Mouse (Mus musculus): ENCODE data around the gene Gm44.
"Not testable (repeated sequence)": the region's sequence is repeated elsewhere in the genome, so short reads cannot be mapped to it uniquely, and the experiment has no call there.

Gene Gm44

DNA sequence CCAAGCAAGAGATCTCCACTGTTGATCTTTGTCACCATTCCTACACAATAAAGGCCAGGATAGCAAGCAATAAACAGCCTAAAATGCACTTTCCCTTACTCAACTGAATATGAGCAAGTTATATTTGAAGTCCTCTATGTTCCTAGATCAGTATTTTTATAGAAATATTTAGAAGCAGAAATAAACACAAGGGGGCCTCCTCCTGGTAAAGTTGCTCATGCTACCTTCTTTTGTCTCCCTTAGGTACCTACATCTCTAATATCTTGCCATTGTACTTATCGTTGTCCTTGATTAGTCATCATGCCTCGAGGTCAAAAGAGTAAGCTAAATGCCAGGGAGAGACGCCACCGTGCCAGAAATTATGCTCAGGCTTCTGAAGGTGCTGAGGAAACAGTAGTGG, at the start of gene Gm44:
TSS of gene Gm44 (plus strand) at position 301 of the 400 bp plus-strand sequence.
- DNase-seq: no peak

GRCm38 (mm10) chrX:90927989-90928388, 36.0 kb downstream of the Gm44 start:
- DNase-seq: no peak

DNA sequence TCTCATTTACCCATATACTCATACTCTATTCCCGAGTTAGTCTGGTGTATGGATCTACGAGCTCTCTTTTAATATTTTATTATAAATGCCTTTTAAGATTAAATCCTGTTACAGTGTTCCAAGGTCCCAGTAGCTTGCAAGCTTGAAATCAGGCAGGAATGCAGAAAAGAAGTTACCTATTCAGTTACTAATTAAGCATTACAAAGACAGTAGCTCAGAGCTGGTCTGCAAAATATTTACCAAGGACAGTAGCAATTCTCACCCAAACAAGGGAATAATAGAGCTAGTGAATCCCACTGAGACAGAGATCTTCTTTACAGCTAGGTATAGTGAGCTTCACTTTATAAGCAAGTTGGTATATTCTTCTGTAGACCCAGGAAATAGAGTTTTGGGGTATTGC, 46.3 kb downstream of the Gm44 start:
- DNase-seq: not testable (repeated sequence)

Data from right cerebral cortex, postnatal 25 days (tissue).